Mouse (Mus musculus) kidney, postnatal 4 days (tissue): Measurements from ENCODE around the gene Ttc28.

Experiments used
- DNase-seq, 2 experiments: peaks; one replicate each; pipeline ENCODE4 v3.0.0; 2021; ENCODE audit warnings: mixed read lengths in 2 of 2

Ttc28 gene

GRCm38 (mm10) chr5:111012064-111012463 is 132.5 kb downstream of the Ttc28 start:
- peak in 1 of 2 experiments; percentile 18 for DNase-seq

GRCm38 (mm10) chr5:111012587-111012986 is 133.0 kb downstream of the Ttc28 start:
- no peak for DNase-seq

- no peak for DNase-seq
Measured at GRCm38 (mm10) chr5:111014960-111015359, 135.4 kb downstream of the Ttc28 start.

GRCm38 (mm10) chr5:111017319-111017718 is 137.7 kb downstream of the Ttc28 start:
- DNase-seq, result no peak

GRCm38 (mm10) chr5:111022339-111022738 is 142.7 kb downstream of the Ttc28 start:
- no peak for DNase-seq

- no peak for DNase-seq
Measured at GRCm38 (mm10) chr5:111022940-111023339, 143.3 kb downstream of the Ttc28 start.

- no peak for DNase-seq
Measured at GRCm38 (mm10) chr5:111024621-111025020, 145.0 kb downstream of the Ttc28 start.

GRCm38 (mm10) chr5:111025476-111025875 is 145.9 kb downstream of the Ttc28 start:
- DNase-seq, result no peak

- no peak for DNase-seq
Measured at GRCm38 (mm10) chr5:111026209-111026608, 146.6 kb downstream of the Ttc28 start.

- peak; percentile 29 to 32 for DNase-seq
Measured at GRCm38 (mm10) chr5:111028340-111028739, 148.7 kb downstream of the Ttc28 start.

GRCm38 (mm10) chr5:111028952-111029351 is 149.3 kb downstream of the Ttc28 start:
- DNase-seq, result no peak

GRCm38 (mm10) chr5:111032687-111033295 is 153.2 kb downstream of the Ttc28 start:
- no peak for DNase-seq

- no peak for DNase-seq
Measured at GRCm38 (mm10) chr5:111033489-111033888, 153.9 kb downstream of the Ttc28 start.

GRCm38 (mm10) chr5:111037123-111037748 is 157.6 kb downstream of the Ttc28 start:
- DNase-seq, result no peak

GRCm38 (mm10) chr5:111039771-111040170 is 160.2 kb downstream of the Ttc28 start:
- no peak for DNase-seq

GRCm38 (mm10) chr5:111041952-111042351 is 162.3 kb downstream of the Ttc28 start:
- no peak for DNase-seq

GRCm38 (mm10) chr5:111044193-111044592 is 164.6 kb downstream of the Ttc28 start:
- DNase-seq, result no peak

GRCm38 (mm10) chr5:111046359-111046758 is 166.8 kb downstream of the Ttc28 start:
- DNase-seq, result no peak

- DNase-seq, result no peak
Measured at GRCm38 (mm10) chr5:111046841-111047476, 167.4 kb downstream of the Ttc28 start.

GRCm38 (mm10) chr5:111048036-111048435 is 168.4 kb downstream of the Ttc28 start:
- DNase-seq, result no peak

- no peak for DNase-seq
Measured at GRCm38 (mm10) chr5:111049584-111049983, 170.0 kb downstream of the Ttc28 start.

GRCm38 (mm10) chr5:111050135-111050534 is 170.5 kb downstream of the Ttc28 start:
- no peak for DNase-seq

GRCm38 (mm10) chr5:111054380-111054779 is 174.8 kb downstream of the Ttc28 start:
- no peak for DNase-seq

- no peak for DNase-seq
Measured at GRCm38 (mm10) chr5:111054848-111055428, 175.3 kb downstream of the Ttc28 start.
